Mouse (Mus musculus) bone marrow, adult 2 months (tissue): ENCODE results near the gene Slfn9. TPM values are rescaled to one million over a fixed set of nuclear protein-coding genes. Genes with fewer than 3 reads are reported as not detected.
"Not testable (repeated sequence)": the region's sequence is repeated elsewhere in the genome, so short reads cannot be mapped to it uniquely, and the experiment has no call there.

Experiments
- H3K27ac ChIP-seq: fragments of 200-500 bp; 2 replicates; pipeline ENCODE4 v1.5.1; 2012; ENCODE audit warnings: low read depth, mild to moderate bottlenecking, control low read depth, inconsistent platforms, low read length; ENCODE audit not compliant: control insufficient read depth, poor library complexity, insufficient read depth
- H3K4me1 ChIP-seq: fragments of 200-500 bp; 2 replicates; pipeline ENCODE4 v1.6.1; 2011; ENCODE audit warnings: low read length; ENCODE audit not compliant: control insufficient read depth, insufficient read depth
- H3K4me3 ChIP-seq: fragments of 200-500 bp; replicated peaks from 2 replicates; pipeline ENCODE3; 2011; ENCODE audit warnings: mild to moderate bottlenecking, low read depth, low read length, control low read depth; ENCODE audit not compliant: control insufficient read depth
- CTCF ChIP-seq: fragments of 200-500 bp; IDR thresholded peaks from 2 replicates; pipeline ENCODE4 v1.5.1; 2011; ENCODE audit warnings: low read length, control low read depth; ENCODE audit not compliant: control insufficient read depth, insufficient read depth
- POLR2A ChIP-seq: fragments of 200-500 bp; IDR thresholded peaks from 2 replicates; pipeline ENCODE4 v1.6.1; 2011; ENCODE audit warnings: low read depth, mild to moderate bottlenecking, control low read depth, low read length, borderline replicate concordance; ENCODE audit not compliant: control insufficient read depth
- WGBS: fragments of 180-500 bp; shearing (Covaris S2); methylation state at CpG from one replicate; pipeline ENCODE4 v1.1.7; 2018; 5-methylcytosine and 5-hydroxymethylcytosine counted together
- polyA plus RNA-seq: library from polyadenylated mRNA; stranded (reverse); fragments of >200 nt; gene quantifications from 2 replicates; pipeline ENCODE4 v1.2.4, GENCODE M21; 2011; ENCODE audit warnings: low replicate concordance; ENCODE audit not compliant: missing spikeins, insufficient read depth, insufficient read length

The Slfn9 gene
- polyA plus RNA-seq, 1 experiment = 3.7 TPM

GRCm38 (mm10) chr11:82949036-82949435 lies 42.6 kb downstream of the Slfn9 start:
- TF ChIP-seq CTCF = no peak
- no peak for TF ChIP-seq POLR2A
- 69% methylated on average over 9 of the region's 9 CpGs for WGBS
- no peak overlapping the region for H3K27ac ChIP-seq

GRCm38 (mm10) chr11:82947457-82947856 lies 44.2 kb downstream of the Slfn9 start:
- TF ChIP-seq CTCF = no peak
- no peak for TF ChIP-seq POLR2A
- 48% methylated on average over 4 of the region's 4 CpGs for WGBS
- Histone ChIP-seq H3K4me1 (no peaks in the 10 kb centered on the region; the same call in 1 of the 2 replicates), H3K4me3 (no peak overlapping the region), H3K27ac (no peak overlapping the region)

More at GRCm38 (mm10) chr11:82949036-82949435, 42.6 kb downstream of the Slfn9 start:
- Histone ChIP-seq H3K4me1 (no peaks in the 10 kb centered on the region; the same call in 1 of the 2 replicates), H3K4me3 (no peak overlapping the region)

- WGBS = 61% methylated on average over 2 of the region's 2 CpGs
- Histone ChIP-seq H3K4me3 (no peak overlapping the region), H3K4me1 (no peaks in the 10 kb centered on the region; the same call in 1 of the 2 replicates), H3K27ac (no peak overlapping the region)
- TF ChIP-seq CTCF (no peak), POLR2A (no peak)
These were observed 46.0 kb downstream of the Slfn9 start for GRCm38 (mm10) chr11:82945636-82946035.

GRCm38 (mm10) chr11:82943336-82943735 lies 48.3 kb downstream of the Slfn9 start:
- WGBS = 76% methylated on average over 6 of the region's 6 CpGs
- no peak for TF ChIP-seq CTCF
- no peak for TF ChIP-seq POLR2A
- H3K4me1 ChIP-seq = no peaks in the 10 kb centered on the region; the same call in 1 of the 2 replicates
- H3K4me3 ChIP-seq = no peak overlapping the region
- no peak overlapping the region for H3K27ac ChIP-seq

GRCm38 (mm10) chr11:82933186-82933585 lies 58.4 kb downstream of the Slfn9 start:
- H3K4me3 ChIP-seq = no peak overlapping the region
- 1% methylated on average over 29 of the region's 29 CpGs for WGBS

GRCm38 (mm10) chr11:82931671-82932450 lies 59.8 kb downstream of the Slfn9 start:
- not testable (repeated sequence) for H3K27ac ChIP-seq, H3K4me3 ChIP-seq, H3K4me1 ChIP-seq
- 2% methylated on average over 119 of the region's 119 CpGs for WGBS

More at GRCm38 (mm10) chr11:82933186-82933585, 58.4 kb downstream of the Slfn9 start:
- TF ChIP-seq CTCF (no peak), POLR2A (no peak)
- Histone ChIP-seq H3K27ac (no peak overlapping the region), H3K4me1 (no peaks in the 10 kb centered on the region; the same call in 1 of the 2 replicates)

- H3K27ac ChIP-seq, H3K4me1 ChIP-seq, H3K4me3 ChIP-seq: not testable (repeated sequence)
- WGBS = 4% methylated on average over 61 of the region's 63 CpGs
These were observed 60.5 kb downstream of the Slfn9 start for GRCm38 (mm10) chr11:82931161-82931560.

GRCm38 (mm10) chr11:82930391-82930955 lies 61.2 kb downstream of the Slfn9 start:
- not testable (repeated sequence) for H3K4me1 ChIP-seq, H3K4me3 ChIP-seq, H3K27ac ChIP-seq
- 10% methylated on average over 84 of the region's 85 CpGs for WGBS

GRCm38 (mm10) chr11:82929633-82929950 lies 62.0 kb downstream of the Slfn9 start:
- H3K27ac ChIP-seq = no peak overlapping the region
- H3K4me3 ChIP-seq = no peak overlapping the region
- TF ChIP-seq POLR2A (no peak), CTCF (no peak)
- no peaks in the 10 kb centered on the region; the same call in 1 of the 2 replicates for H3K4me1 ChIP-seq
- WGBS = 27% methylated on average over 3 of the region's 3 CpGs
